ENCODE assay signal across 17 mouse cellular contexts in genomic region chr2:164767812-164768540, GRCm38 (mm10). TPM values are rescaled to one million over a fixed set of nuclear protein-coding genes. Genes with fewer than 3 reads are reported as not detected.
DNase-seq lines count a peak whose midpoint lies in the region; ATAC-seq and TF ChIP-seq lines count a peak whose summit lies in the region.
"Had no signal": no experiment of that assay in that cellular context is flagged by ENCODE, and none has a peak within 500 bp of the region (broad histone marks: within the 10 kb centered on the region; RNA-seq: fewer than 3 reads in every experiment).

No protein-coding gene starts in this region.

- H3K4me3 ChIP-seq in hindbrain, postnatal 0 days (ENCODE audit: low read length): no peak overlapping the region
- no peak overlapping the region for H3K4me3 ChIP-seq in hindbrain, embryonic 13.5 days
- H3K4me3 ChIP-seq: layer of hippocampus, adult 2 months; neural tube, embryonic 13.5 days had no signal

- DNase-seq in cerebellum, postnatal 14 days: peak; percentile 73 to 75
- DNase-seq in cerebellum, adult 11-12 months: no peak
- DNase-seq in hindbrain, postnatal 0 days (ENCODE audit: low spot score): no peak
- DNase-seq in testis, postnatal 10 days (ENCODE audit: low spot score): peak; percentile 49
- no peak for DNase-seq in testis, postnatal 14 days (ENCODE audit: low spot score)
- no peak for DNase-seq in urinary bladder, postnatal 14 days (ENCODE audit: low spot score)
- no peak for DNase-seq in spleen, postnatal 36 days (ENCODE audit: low spot score in 2 of 2)
- DNase-seq: cerebellum, adult 11 months; gastrocnemius, postnatal 10 days; lung, postnatal 36 days; midbrain, embryonic 14.5 days; thymus, postnatal 36 days had no signal

- H3K27ac ChIP-seq in hindbrain, postnatal 0 days: peak overlapping the region; percentile 36; the same call in 1 of the 2 replicates
- H3K27ac ChIP-seq in hindbrain, embryonic 13.5 days: no peak overlapping the region
- H3K27ac ChIP-seq: hindbrain, embryonic 14.5 days; layer of hippocampus, adult 2 months; neural tube, embryonic 13.5 days had no signal

- peaks cover 33% of the 10 kb centered on the region; the same call in 1 of the 2 replicates for H3K36me3 ChIP-seq in hindbrain, postnatal 0 days (ENCODE audit: insufficient read depth, low read length)
- peaks cover 48% of the 10 kb centered on the region for H3K36me3 ChIP-seq in hindbrain, embryonic 13.5 days

- WGBS in hindbrain, postnatal 0 days: 86% methylated on average over 15 of the region's 15 CpGs
- 96% methylated on average over 15 of the region's 15 CpGs for WGBS in hindbrain, embryonic 13.5 days

- H3K4me1 ChIP-seq in hindbrain, postnatal 0 days (ENCODE audit: insufficient read depth, low read length): peaks cover 9% of the 10 kb centered on the region
- H3K4me1 ChIP-seq in hindbrain, embryonic 13.5 days (replicated peaks): peaks cover 26% of the 10 kb centered on the region

- no peak for TF ChIP-seq CTCF in hindbrain, postnatal 0 days (IDR thresholded peaks at IDR 0.05; ENCODE audit: low read depth)

- no peaks in the 10 kb centered on the region for H3K9me3 ChIP-seq in hindbrain, postnatal 0 days (ENCODE audit: low read length)
- no peaks in the 10 kb centered on the region for H3K9me3 ChIP-seq in hindbrain, embryonic 13.5 days
- H3K9me3 ChIP-seq: neural tube, embryonic 13.5 days had no signal

- no peak overlapping the region for H3K9ac ChIP-seq in hindbrain, postnatal 0 days (replicated peaks; ENCODE audit: low read length)
- H3K9ac ChIP-seq in hindbrain, embryonic 13.5 days: no peak overlapping the region
- H3K9ac ChIP-seq: hindbrain, embryonic 14.5 days; neural tube, embryonic 13.5 days had no signal

- H3K4me2 ChIP-seq in hindbrain, postnatal 0 days (ENCODE audit: low read depth, low read length): no peak overlapping the region
- H3K4me2 ChIP-seq in hindbrain, embryonic 13.5 days: no peak overlapping the region
- H3K4me2 ChIP-seq: hindbrain, embryonic 14.5 days; neural tube, embryonic 13.5 days had no signal

- no peaks in the 10 kb centered on the region for H3K27me3 ChIP-seq in hindbrain, postnatal 0 days (ENCODE audit: insufficient read depth, low read length)
- H3K27me3 ChIP-seq in hindbrain, embryonic 13.5 days: no peaks in the 10 kb centered on the region
- H3K27me3 ChIP-seq: neural tube, embryonic 13.5 days had no signal

- ATAC-seq in hindbrain, postnatal 0 days: no peak
- no peak for ATAC-seq in hindbrain, embryonic 13.5 days (ENCODE audit: low FRiP score)
- ATAC-seq: forebrain, embryonic 14.5 days had no signal

RNA-seq across cellular contexts. Expression of gene Ube2c, which starts 1.7 kb away (rescaled TPM):
- 61.5 and 70.6 TPM in 2 replicates for total RNA-seq in hindbrain, postnatal 0 days (2014; rRNA removed)
- 61.2 and 69.4 TPM in 2 replicates for polyA plus RNA-seq in hindbrain, postnatal 0 days (2015; fragmentation: Nextera tagmentation; extraction: Ambion mirVana)
- polyA plus RNA-seq in hindbrain, embryonic 13.5 days (2015; fragmentation: Nextera tagmentation; extraction: Ambion mirVana): 97.2 and 108 TPM in 2 replicates

RNA-seq across cellular contexts. Expression of gene Tnnc2, which starts 11.8 kb away (rescaled TPM):
- 12.2 TPM in 1 of 2 replicates, not detected in the other for total RNA-seq in hindbrain, postnatal 0 days (2014; rRNA removed)
- polyA plus RNA-seq in hindbrain, postnatal 0 days (2015; fragmentation: Nextera tagmentation; extraction: Ambion mirVana): 0.30 TPM in 1 of 2 replicates, not detected in the other
- 1.3 and 3.9 TPM in 2 replicates for polyA plus RNA-seq in hindbrain, embryonic 13.5 days (2015; fragmentation: Nextera tagmentation; extraction: Ambion mirVana)
- total RNA-seq: layer of hippocampus, adult 2 months had no signal
- polyA plus RNA-seq: forebrain, embryonic 14.5 days; midbrain, embryonic 14.5 days had no signal

RNA-seq across cellular contexts. Expression of gene Snx21, which starts 17.6 kb away (rescaled TPM):
- total RNA-seq in hindbrain, postnatal 0 days (2014; rRNA removed): 102 and 106 TPM in 2 replicates
- 44.7 and 47.6 TPM in 2 replicates for polyA plus RNA-seq in hindbrain, postnatal 0 days (2015; fragmentation: Nextera tagmentation; extraction: Ambion mirVana)
- 21.0 and 22.4 TPM in 2 replicates for polyA plus RNA-seq in hindbrain, embryonic 13.5 days (2015; fragmentation: Nextera tagmentation; extraction: Ambion mirVana)

RNA-seq across cellular contexts. Expression of gene Dnttip1, which starts 22.2 kb away (rescaled TPM):
- total RNA-seq in hindbrain, postnatal 0 days (2014; rRNA removed): 17.1 and 24.9 TPM in 2 replicates
- 53.9 and 56.1 TPM in 2 replicates for polyA plus RNA-seq in hindbrain, postnatal 0 days (2015; fragmentation: Nextera tagmentation; extraction: Ambion mirVana)
- polyA plus RNA-seq in hindbrain, embryonic 13.5 days (2015; fragmentation: Nextera tagmentation; extraction: Ambion mirVana): 65.0 and 72.3 TPM in 2 replicates

RNA-seq across cellular contexts. Expression of gene Wfdc3, which starts 22.2 kb away (rescaled TPM):
- total RNA-seq in hindbrain, postnatal 0 days (2014; rRNA removed): 1.3 TPM in 2 replicates
- 0.73 and 0.76 TPM in 2 replicates for polyA plus RNA-seq in hindbrain, postnatal 0 days (2015; fragmentation: Nextera tagmentation; extraction: Ambion mirVana)
- 0.95 and 1.2 TPM in 2 replicates for polyA plus RNA-seq in hindbrain, embryonic 13.5 days (2015; fragmentation: Nextera tagmentation; extraction: Ambion mirVana)
- total RNA-seq: gastrocnemius, postnatal 10 days had no signal

Comparison
In these comparisons a context has a peak if more than half of its experiments do, and no peak if none do; other contexts are left out.
1. DNase-seq: peak in cerebellum, postnatal 14 days (2 of 2) and testis, postnatal 10 days (single experiment); none in cerebellum, adult 11-12 months (single experiment), hindbrain, postnatal 0 days (single experiment), testis, postnatal 14 days (single experiment), urinary bladder, postnatal 14 days (single experiment) and spleen, postnatal 36 days (0 of 2).